Mouse (Mus musculus): ENCODE data around the gene Pus3. TPM values are rescaled to one million over a fixed set of nuclear protein-coding genes. Genes with fewer than 3 reads are reported as not detected.

The Pus3 gene
- polyA plus RNA-seq, 1 experiment = 2.2 TPM

- WGBS = 82% methylated on average over 14 of the region's 14 CpGs
- no peak for DNase-seq
- Histone ChIP-seq H3K4me3 (replicated peaks; ENCODE audit: extremely low read depth, low read depth, low read length) (no peak overlapping the region), H3K4me1 (ENCODE audit: control insufficient read depth, insufficient read depth, low read length) (no peaks in the 10 kb centered on the region)
- TF ChIP-seq POLR2A (IDR thresholded peaks at IDR 0.05; ENCODE audit: borderline replicate concordance, extremely low read depth, low read depth, low read length) = no peak
- no peak for TF ChIP-seq CTCF (IDR thresholded peaks at IDR 0.05; ENCODE audit: insufficient read depth, low read length)
These were observed 15.1 kb upstream of the Pus3 start for GRCm38 (mm10) chr9:35543099-35543860.

GRCm38 (mm10) chr9:35544666-35545065 lies 13.7 kb upstream of the Pus3 start:
- DNase-seq = no peak
- no peaks in the 10 kb centered on the region for H3K4me1 ChIP-seq (ENCODE audit: control insufficient read depth, insufficient read depth, low read length)
- TF ChIP-seq CTCF (IDR thresholded peaks at IDR 0.05; ENCODE audit: insufficient read depth, low read length) = no peak
- no peak for TF ChIP-seq POLR2A (IDR thresholded peaks at IDR 0.05; ENCODE audit: borderline replicate concordance, extremely low read depth, low read depth, low read length)
- no peak overlapping the region for H3K4me3 ChIP-seq (replicated peaks; ENCODE audit: extremely low read depth, low read depth, low read length)
- WGBS = 75% methylated on average over 2 of the region's 2 CpGs

- TF ChIP-seq POLR2A (IDR thresholded peaks at IDR 0.05; ENCODE audit: borderline replicate concordance, extremely low read depth, low read depth, low read length) (no peak), CTCF (IDR thresholded peaks at IDR 0.05; ENCODE audit: insufficient read depth, low read length) (no peak)
- no peak overlapping the region for H3K4me3 ChIP-seq (replicated peaks; ENCODE audit: extremely low read depth, low read depth, low read length)
- WGBS = 72% methylated on average over 12 of the region's 12 CpGs
- H3K4me1 ChIP-seq (ENCODE audit: control insufficient read depth, insufficient read depth, low read length) = no peaks in the 10 kb centered on the region
- DNase-seq = no peak
These were observed 12.7 kb upstream of the Pus3 start for GRCm38 (mm10) chr9:35545704-35546103.

DNA sequence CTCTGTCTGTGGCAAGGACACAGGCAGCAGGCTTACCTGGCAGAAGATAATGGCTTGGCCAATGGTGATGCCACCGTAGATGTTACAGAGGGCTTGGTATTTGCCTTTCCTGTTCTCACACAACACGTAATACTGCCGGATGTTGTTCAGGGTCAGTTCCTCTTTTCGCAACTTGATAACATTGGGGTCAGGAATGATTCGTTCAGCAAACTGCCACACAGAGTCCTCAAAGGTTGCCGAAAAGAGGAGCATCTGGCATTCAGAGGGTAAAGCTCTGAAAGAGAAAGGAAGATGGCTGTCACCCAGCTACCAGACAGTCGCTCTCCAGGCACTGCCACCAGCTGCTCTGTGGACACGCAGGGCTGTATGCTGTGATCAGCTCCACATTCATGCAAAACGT lies 11.7 kb upstream of the Pus3 start:
- WGBS = 50% methylated on average over 9 of the region's 9 CpGs
- DNase-seq = no peak
- Histone ChIP-seq H3K4me1 (ENCODE audit: control insufficient read depth, insufficient read depth, low read length) (no peaks in the 10 kb centered on the region), H3K4me3 (replicated peaks; ENCODE audit: extremely low read depth, low read depth, low read length) (no peak overlapping the region)
- TF ChIP-seq POLR2A (IDR thresholded peaks at IDR 0.05; ENCODE audit: borderline replicate concordance, extremely low read depth, low read depth, low read length) (no peak), CTCF (IDR thresholded peaks at IDR 0.05; ENCODE audit: insufficient read depth, low read length) (no peak)

DNA sequence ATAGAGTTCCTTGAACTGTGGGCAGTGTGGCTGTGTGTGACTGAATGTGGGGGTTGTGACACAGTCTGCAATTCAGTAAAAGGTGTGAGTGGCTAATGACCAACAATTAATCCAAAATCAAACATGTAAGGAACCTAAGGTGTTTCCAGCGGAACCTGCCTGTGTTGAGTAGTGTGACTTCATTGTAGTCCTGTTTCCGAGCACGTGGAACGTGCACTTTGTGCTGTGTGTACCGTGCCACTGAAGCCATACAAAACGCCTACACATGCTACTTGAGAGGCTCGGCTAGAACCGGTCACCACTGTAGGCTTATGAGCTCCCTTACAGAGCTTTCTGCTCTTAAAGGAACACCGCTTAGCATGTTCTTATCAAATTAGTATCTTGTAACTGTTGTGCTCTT lies 9.9 kb upstream of the Pus3 start:
- no peak overlapping the region for H3K4me3 ChIP-seq (replicated peaks; ENCODE audit: extremely low read depth, low read depth, low read length)
- no peak for TF ChIP-seq POLR2A (IDR thresholded peaks at IDR 0.05; ENCODE audit: borderline replicate concordance, extremely low read depth, low read depth, low read length)
- TF ChIP-seq CTCF (IDR thresholded peaks at IDR 0.05; ENCODE audit: insufficient read depth, low read length) = no peak
- no peaks in the 10 kb centered on the region for H3K4me1 ChIP-seq (ENCODE audit: control insufficient read depth, insufficient read depth, low read length)
- 73% methylated on average over 9 of the region's 9 CpGs for WGBS
- DNase-seq = no peak

DNA sequence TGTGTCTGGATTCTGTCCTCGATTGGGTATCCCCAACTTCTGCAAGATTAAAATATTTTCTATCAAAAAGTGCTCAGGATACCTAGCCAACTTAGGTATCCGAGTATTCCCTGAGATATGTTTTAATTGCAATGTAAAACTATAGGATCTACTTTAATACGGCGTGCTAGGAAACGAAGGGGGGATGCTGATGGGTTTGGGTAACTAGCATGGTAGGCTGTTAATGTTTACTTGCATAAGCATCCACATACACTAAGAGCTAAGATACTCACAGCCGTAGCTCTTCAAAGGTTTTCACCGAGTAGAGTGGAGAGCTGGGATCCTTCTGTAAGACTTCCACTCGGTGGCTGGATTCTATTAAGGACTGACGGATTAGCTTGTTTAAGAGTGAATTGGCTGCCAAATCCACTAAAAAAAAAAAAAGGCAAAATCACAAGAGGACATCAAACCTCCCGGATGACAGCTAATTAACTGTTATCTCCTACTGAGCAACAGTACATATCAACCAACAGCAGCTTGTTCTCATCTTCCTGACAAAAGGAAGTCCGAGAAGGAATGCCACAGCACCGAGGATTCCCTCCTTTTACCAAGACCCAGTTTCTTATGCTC lies 1.8 kb upstream of the Pus3 start:
- H3K4me1 ChIP-seq (ENCODE audit: control insufficient read depth, insufficient read depth, low read length) = no peaks in the 10 kb centered on the region
- WGBS = 57% methylated on average over 12 of the region's 12 CpGs
- H3K4me3 ChIP-seq (replicated peaks; ENCODE audit: extremely low read depth, low read depth, low read length) = no peak overlapping the region
- TF ChIP-seq CTCF (IDR thresholded peaks at IDR 0.05; ENCODE audit: insufficient read depth, low read length) (no peak), POLR2A (IDR thresholded peaks at IDR 0.05; ENCODE audit: borderline replicate concordance, extremely low read depth, low read depth, low read length) (no peak)
- no peak for DNase-seq

GRCm38 (mm10) chr9:35559009-35559890 lies 855 bp downstream of the Pus3 start:
- peak; percentile 62 for DNase-seq
- TF ChIP-seq POLR2A (IDR thresholded peaks at IDR 0.05; ENCODE audit: borderline replicate concordance, extremely low read depth, low read depth, low read length) = peak; percentile 75; the same call in 1 of the 2 replicates
- TF ChIP-seq CTCF (IDR thresholded peaks at IDR 0.05; ENCODE audit: insufficient read depth, low read length) = no peak
- H3K4me1 ChIP-seq (ENCODE audit: control insufficient read depth, insufficient read depth, low read length) = no peaks in the 10 kb centered on the region
- WGBS = 1% methylated on average over 31 of the region's 31 CpGs
- peak overlapping the region; percentile 77 for H3K4me3 ChIP-seq (replicated peaks; ENCODE audit: extremely low read depth, low read depth, low read length)

GRCm38 (mm10) chr9:35561076-35561475 lies 2.7 kb downstream of the Pus3 start:
- 95% methylated on average over 11 of the region's 11 CpGs for WGBS
- H3K4me1 ChIP-seq (ENCODE audit: control insufficient read depth, insufficient read depth, low read length) = no peaks in the 10 kb centered on the region
- DNase-seq = no peak
- no peak overlapping the region for H3K4me3 ChIP-seq (replicated peaks; ENCODE audit: extremely low read depth, low read depth, low read length)
- TF ChIP-seq CTCF (IDR thresholded peaks at IDR 0.05; ENCODE audit: insufficient read depth, low read length) (no peak), POLR2A (IDR thresholded peaks at IDR 0.05; ENCODE audit: borderline replicate concordance, extremely low read depth, low read depth, low read length) (no peak)

- H3K4me1 ChIP-seq (ENCODE audit: control insufficient read depth, insufficient read depth, low read length) = no peaks in the 10 kb centered on the region
- H3K4me3 ChIP-seq (replicated peaks; ENCODE audit: extremely low read depth, low read depth, low read length) = no peak overlapping the region
- no peak for DNase-seq
- 76% methylated on average over 6 of the region's 6 CpGs for whole genome bisulfite sequencing
- TF ChIP-seq CTCF (IDR thresholded peaks at IDR 0.05; ENCODE audit: insufficient read depth, low read length) (no peak), POLR2A (IDR thresholded peaks at IDR 0.05; ENCODE audit: borderline replicate concordance, extremely low read depth, low read depth, low read length) (no peak)
These were observed 3.2 kb downstream of the Pus3 start for GRCm38 (mm10) chr9:35561583-35561982.
